Mouse (Mus musculus) stomach, postnatal 0 days (tissue): ENCODE data around the gene Chrna1. TPM values are rescaled to one million over a fixed set of nuclear protein-coding genes. Genes with fewer than 3 reads are reported as not detected.
A peak's percentile ranks its signal among the peaks of the same experiment; 100 is the strongest.

ENCODE experiments used
- ATAC-seq: fragments of 200-750 bp; cut with Nextera tagmentation; 2 replicates; pipeline ENCODE4 v1.8.0; 2017; ENCODE audit not compliant: low FRiP score, low TSS enrichment
- DNase-seq: peaks from one replicate; pipeline ENCODE4 v3.0.0-alpha.2; 2016; ENCODE audit warnings: low spot score
- H3K27ac ChIP-seq: fragments of 300-500 bp; sonication (generic); replicated peaks from 2 replicates; pipeline ENCODE4 v1.5.1; 2014; ENCODE audit warnings: mild to moderate bottlenecking, control low read depth
- H3K27me3 ChIP-seq: fragments of 300-500 bp; sonication (generic); 2 replicates; pipeline ENCODE4 v1.6.1; 2014; ENCODE audit warnings: low read length; ENCODE audit not compliant: control insufficient read depth, insufficient read depth
- H3K36me3 ChIP-seq: fragments of 300-500 bp; sonication (generic); 2 replicates; pipeline ENCODE4 v1.6.1; 2014; ENCODE audit warnings: low read length, mixed read lengths; ENCODE audit not compliant: control insufficient read depth, insufficient read depth
- H3K4me1 ChIP-seq: fragments of 300-500 bp; sonication (generic); replicated peaks from 2 replicates; pipeline ENCODE4 v1.6.1; 2014; ENCODE audit warnings: antibody characterized with exemption; ENCODE audit not compliant: control insufficient read depth, insufficient read depth
- H3K4me2 ChIP-seq: fragments of 300-500 bp; sonication (generic); replicated peaks from 2 replicates; pipeline ENCODE4 v1.6.1; 2014; ENCODE audit warnings: low read depth, mild to moderate bottlenecking, control low read depth, moderate library complexity
- H3K4me3 ChIP-seq: fragments of 300-500 bp; sonication (generic); 2 replicates; pipeline ENCODE4 v1.5.1; 2014; ENCODE audit warnings: low read depth, low read length, control low read depth
- H3K9ac ChIP-seq: fragments of 300-500 bp; sonication (generic); 2 replicates; pipeline ENCODE4 v1.6.1; 2014; ENCODE audit warnings: mild to moderate bottlenecking, low read length, control low read depth, mixed read lengths
- H3K9me3 ChIP-seq: fragments of 300-500 bp; sonication (generic); 2 replicates; pipeline ENCODE4 v1.6.1; 2016; ENCODE audit warnings: low read length; ENCODE audit not compliant: control insufficient read depth
- CTCF ChIP-seq: IDR thresholded peaks from 2 replicates; pipeline ENCODE4 v1.5.1; 2016; ENCODE audit warnings: antibody characterized with exemption, low read depth, mild to moderate bottlenecking, moderate library complexity
- EP300 ChIP-seq: optimal IDR thresholded peaks from 2 replicates; pipeline ENCODE3; 2016; ENCODE audit warnings: antibody characterized with exemption
- WGBS: fragments of 180-500 bp; shearing (Covaris S2); extraction: QIAGEN DNeasy Blood & Tissue Kit; methylation state at CpG from one replicate; pipeline ENCODE4 v1.1.7; 2014; 5-methylcytosine and 5-hydroxymethylcytosine counted together
- polyA plus RNA-seq: library from polyadenylated mRNA; unstranded; fragments of >200 nt; fragmentation: Nextera tagmentation; extraction: Ambion mirVana; gene quantifications from 2 replicates; pipeline ENCODE4 v1.2.1, GENCODE M21; 2015

Chrna1 gene
- polyA plus RNA-seq, 1 experiment from 2014 or later = 0.59 TPM

DNA sequence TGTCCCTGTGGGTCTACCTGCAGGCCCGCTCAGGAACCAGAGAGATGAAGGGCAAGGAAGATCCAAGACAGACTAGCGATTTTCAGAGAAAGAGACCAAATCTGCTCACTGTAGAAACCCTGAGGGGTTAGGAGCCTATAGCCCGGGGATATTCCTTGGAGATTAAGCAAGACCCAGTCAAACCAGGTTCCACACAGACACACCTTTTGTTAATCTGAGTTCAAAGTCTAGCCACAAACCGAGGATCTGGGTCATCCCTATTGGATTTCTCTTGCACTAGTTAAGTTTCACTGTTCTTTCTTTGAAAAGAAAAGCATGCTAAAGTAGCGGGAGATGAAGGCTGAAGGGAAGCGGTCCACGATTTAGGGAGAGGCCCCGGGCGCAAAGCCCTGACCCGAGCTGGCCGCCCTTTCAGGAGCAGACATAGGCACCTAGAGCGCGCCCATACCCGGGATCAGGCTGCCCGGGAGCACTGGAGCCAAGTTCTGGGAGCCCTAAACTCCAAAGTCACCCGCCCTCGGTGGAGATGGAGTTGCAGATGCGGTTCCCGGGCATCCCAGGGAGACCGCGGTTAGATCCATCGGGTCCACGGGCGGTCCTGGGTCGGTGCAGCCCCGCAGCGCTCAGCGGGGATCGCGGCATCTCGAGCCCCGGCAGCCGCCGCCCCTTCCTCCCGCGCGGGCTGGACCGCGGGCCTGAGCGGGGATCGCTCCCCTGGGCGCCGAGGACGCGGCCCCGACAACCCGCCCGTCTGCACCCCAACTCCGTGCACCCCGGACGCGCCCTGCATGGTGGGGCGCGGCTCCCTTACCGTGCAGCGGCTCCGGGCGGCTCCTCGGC is 51.4 kb downstream of the Chrna1 start:
- H3K4me2 ChIP-seq = peak overlapping the region; percentile 82
- no peaks in the 10 kb centered on the region for H3K9me3 ChIP-seq
- WGBS = 3% methylated on average over 46 of the region's 59 CpGs
- peak overlapping the region; percentile 86 for H3K27ac ChIP-seq
- no peaks in the 10 kb centered on the region; the same call in 1 of the 2 replicates for H3K4me1 ChIP-seq
- no peaks in the 10 kb centered on the region for H3K36me3 ChIP-seq
- peak overlapping the region; percentile 79 for H3K4me3 ChIP-seq
- peak; percentile 40 for DNase-seq
- TF ChIP-seq CTCF (no peak), EP300 (no peak)
- peak overlapping the region; percentile 86 for H3K9ac ChIP-seq
- no peaks in the 10 kb centered on the region for H3K27me3 ChIP-seq
- ATAC-seq = peak; percentile 63

DNA sequence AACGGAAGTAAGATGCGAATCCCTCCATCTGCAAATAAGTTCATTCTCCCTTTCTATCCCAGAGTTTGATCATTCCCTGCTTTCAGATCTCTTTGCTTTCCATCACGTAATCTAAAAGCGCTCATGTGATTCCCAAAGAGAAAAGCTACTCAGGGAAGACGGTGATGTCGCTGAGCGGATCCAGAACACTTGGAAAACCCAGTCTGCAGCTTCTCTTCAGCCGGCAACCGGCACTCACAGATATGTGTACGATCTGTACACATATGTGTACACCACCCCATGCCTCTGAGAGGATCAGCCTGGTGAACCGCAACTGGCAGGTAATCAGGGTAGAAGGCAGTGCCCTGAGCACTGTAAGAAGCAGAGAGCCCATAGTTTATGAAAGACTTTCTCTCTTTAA is 52.2 kb downstream of the Chrna1 start:
- Histone ChIP-seq H3K27ac (no peak overlapping the region), H3K4me2 (peak overlapping the region; percentile 82), H3K4me3 (peak overlapping the region; percentile 18; the same call in 1 of the 2 replicates), H3K9ac (no peak overlapping the region), H3K4me1 (no peaks in the 10 kb centered on the region; the same call in 1 of the 2 replicates), H3K36me3 (no peaks in the 10 kb centered on the region), H3K27me3 (no peaks in the 10 kb centered on the region), H3K9me3 (no peaks in the 10 kb centered on the region)
- ATAC-seq = no peak
- whole genome bisulfite sequencing = 65% methylated on average over 11 of the region's 11 CpGs
- no peak for DNase-seq
- no peak for TF ChIP-seq EP300
- no peak for TF ChIP-seq CTCF

GRCm38 (mm10) chr2:73526691-73527090 is 53.4 kb downstream of the Chrna1 start:
- no peak overlapping the region for H3K27ac ChIP-seq
- TF ChIP-seq EP300 (no peak), CTCF (no peak)

DNA sequence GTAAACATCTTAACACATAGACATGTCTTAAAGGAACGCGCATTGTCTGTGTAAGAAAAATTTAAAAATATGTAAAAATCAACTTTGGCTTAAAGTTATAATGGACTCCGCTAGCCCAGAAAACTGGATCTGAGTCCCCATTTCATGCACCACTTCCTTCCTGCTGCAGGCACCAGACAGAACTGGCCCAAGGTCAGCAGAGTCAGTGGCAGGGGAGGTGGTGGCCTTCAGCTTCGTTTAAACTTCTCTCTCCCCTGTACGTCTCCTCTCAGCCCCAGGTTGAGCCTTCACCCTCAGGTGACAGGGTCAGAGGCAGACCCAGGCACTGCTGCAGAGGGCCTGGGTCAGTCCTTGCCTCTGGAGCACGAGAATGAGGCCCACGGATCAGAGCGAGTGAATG is 57.2 kb downstream of the Chrna1 start:
- TF ChIP-seq EP300 = no peak
- TF ChIP-seq CTCF = no peak
- no peak overlapping the region for H3K27ac ChIP-seq
- peaks cover 2% of the 10 kb centered on the region for H3K4me1 ChIP-seq
- no peaks in the 10 kb centered on the region for H3K9me3 ChIP-seq
- H3K4me2 ChIP-seq = no peak overlapping the region
- no peak for ATAC-seq
- DNase-seq = no peak
- H3K4me3 ChIP-seq = no peak overlapping the region
- H3K9ac ChIP-seq = no peak overlapping the region
- H3K27me3 ChIP-seq = no peaks in the 10 kb centered on the region
- H3K36me3 ChIP-seq = no peaks in the 10 kb centered on the region
- WGBS = 61% methylated on average over 8 of the region's 8 CpGs

More at GRCm38 (mm10) chr2:73526691-73527090, 53.4 kb downstream of the Chrna1 start:
- H3K9me3 ChIP-seq = no peaks in the 10 kb centered on the region
- DNase-seq (no peak), ATAC-seq (no peak)
- no peak overlapping the region; the same call in 1 of the 2 replicates for H3K4me2 ChIP-seq
- no peaks in the 10 kb centered on the region for H3K27me3 ChIP-seq
- H3K36me3 ChIP-seq = no peaks in the 10 kb centered on the region
- no peak overlapping the region for H3K4me3 ChIP-seq
- 59% methylated on average over 9 of the region's 9 CpGs for WGBS
- no peak overlapping the region for H3K9ac ChIP-seq
- H3K4me1 ChIP-seq = peaks cover 2% of the 10 kb centered on the region

GRCm38 (mm10) chr2:73522336-73522735 is 57.8 kb downstream of the Chrna1 start:
- Histone ChIP-seq H3K36me3 (no peaks in the 10 kb centered on the region), H3K27ac (no peak overlapping the region), H3K27me3 (no peaks in the 10 kb centered on the region), H3K9me3 (no peaks in the 10 kb centered on the region), H3K4me2 (no peak overlapping the region), H3K4me1 (peaks cover 2% of the 10 kb centered on the region; the same call in 1 of the 2 replicates), H3K4me3 (no peak overlapping the region), H3K9ac (no peak overlapping the region)
- DNase-seq = no peak
- WGBS = 70% methylated on average over 6 of the region's 6 CpGs
- TF ChIP-seq EP300 = no peak
- no peak for TF ChIP-seq CTCF
- no peak for ATAC-seq

GRCm38 (mm10) chr2:73521737-73522136 is 58.4 kb downstream of the Chrna1 start:
- DNase-seq (no peak), ATAC-seq (no peak)
- no peak for TF ChIP-seq CTCF
- no peak for TF ChIP-seq EP300
- Histone ChIP-seq H3K4me3 (no peak overlapping the region), H3K27me3 (no peaks in the 10 kb centered on the region), H3K4me2 (0 out of 2 replicates have a peak overlapping the region, but pooled peaks have one; percentile 5), H3K9me3 (no peaks in the 10 kb centered on the region), H3K4me1 (peaks cover 2% of the 10 kb centered on the region; the same call in 1 of the 2 replicates), H3K27ac (no peak overlapping the region), H3K9ac (no peak overlapping the region), H3K36me3 (no peaks in the 10 kb centered on the region)
- 14% methylated on average over 5 of the region's 5 CpGs for WGBS
